Mouse (Mus musculus): ENCODE measurements around the gene Aspa.
A peak's percentile ranks its signal among the peaks of the same experiment; 100 is the strongest.
"Not testable (repeated sequence)": the region's sequence is repeated elsewhere in the genome, so short reads cannot be mapped to it uniquely, and the experiment has no call there.

The Aspa gene

GRCm38 (mm10) chr11:73329442-73329841 lies at the start of gene Aspa, which contains the start of the genes Gm49340 and Spata22:
TSS of gene Aspa (minus strand) at chr11:73329596.
TSS of gene Gm49340 (plus strand) at chr11:73329741.
TSS of gene Spata22 (plus strand) at chr11:73329741.
- DNase-seq (ENCODE audit: low read depth, low spot score) = no peak

DNA sequence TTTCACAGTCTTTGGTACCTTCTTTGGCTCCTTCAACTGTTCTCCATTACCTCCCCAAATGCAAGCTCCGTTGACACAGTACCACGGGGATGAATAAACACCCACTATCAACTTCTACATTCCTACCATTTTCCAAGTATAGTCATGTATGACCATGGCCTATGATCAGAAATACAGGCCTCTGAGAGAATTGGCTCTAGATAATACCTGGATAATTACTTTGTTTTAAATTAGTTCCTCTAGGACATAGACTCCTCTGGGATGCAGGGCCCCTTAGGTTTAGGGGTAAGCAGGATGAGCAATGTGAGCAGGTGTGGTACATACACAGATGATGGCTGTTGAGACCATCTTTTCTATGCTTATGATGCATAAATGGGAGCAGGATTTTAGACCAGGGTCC lies 41.5 kb upstream of the Aspa start, which contains the start of gene Olfr376:
TSS of gene Olfr376 (plus strand) at position 301 of the 400 bp plus-strand sequence.
- no peak for DNase-seq (ENCODE audit: low read depth, low spot score)

DNA sequence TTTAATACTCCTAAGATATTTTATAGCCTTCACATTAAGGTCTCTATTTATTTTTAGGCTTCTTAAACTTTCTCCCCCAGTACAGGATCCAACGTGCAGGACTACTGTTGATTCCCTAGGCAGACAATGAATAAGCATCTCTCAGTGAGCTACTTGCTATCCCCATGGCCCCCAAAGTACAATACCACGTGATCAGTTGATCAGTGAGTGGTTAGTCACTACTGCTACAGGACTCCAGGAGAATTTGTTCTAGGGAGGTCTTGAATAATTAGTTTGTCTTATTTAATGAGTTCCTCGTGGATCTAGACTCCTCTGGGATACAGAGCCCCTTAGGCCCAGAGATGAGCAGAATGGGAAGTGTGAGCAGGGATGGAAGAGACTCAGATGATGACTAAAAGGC lies 21.1 kb upstream of the Aspa start, which contains the start of gene Olfr20:
TSS of gene Olfr20 (plus strand) at position 301 of the 400 bp plus-strand sequence.
- no peak for DNase-seq (ENCODE audit: low read depth, low spot score)

DNA sequence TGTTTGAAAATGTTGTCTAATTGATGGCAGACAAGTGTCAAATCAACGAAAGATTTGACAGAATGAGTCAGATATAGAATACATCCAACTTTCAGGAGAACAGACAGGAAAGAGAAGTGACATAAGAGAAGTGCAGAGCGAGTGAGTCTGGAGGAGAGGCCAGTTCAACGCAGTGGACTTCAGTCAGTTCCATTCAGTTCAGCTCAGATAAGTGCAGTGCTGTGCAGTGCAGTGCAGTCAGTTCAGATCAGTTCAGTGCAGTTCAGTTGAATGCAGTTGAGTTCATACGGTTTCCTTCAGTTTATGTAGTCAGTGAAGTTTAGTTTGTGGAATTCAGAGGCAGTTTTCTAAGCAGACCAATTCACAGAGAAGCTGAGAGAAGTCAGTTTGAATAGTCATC lies 7.5 kb upstream of the Aspa start:
- DNase-seq (ENCODE audit: low read depth, low spot score) = no peak

DNA sequence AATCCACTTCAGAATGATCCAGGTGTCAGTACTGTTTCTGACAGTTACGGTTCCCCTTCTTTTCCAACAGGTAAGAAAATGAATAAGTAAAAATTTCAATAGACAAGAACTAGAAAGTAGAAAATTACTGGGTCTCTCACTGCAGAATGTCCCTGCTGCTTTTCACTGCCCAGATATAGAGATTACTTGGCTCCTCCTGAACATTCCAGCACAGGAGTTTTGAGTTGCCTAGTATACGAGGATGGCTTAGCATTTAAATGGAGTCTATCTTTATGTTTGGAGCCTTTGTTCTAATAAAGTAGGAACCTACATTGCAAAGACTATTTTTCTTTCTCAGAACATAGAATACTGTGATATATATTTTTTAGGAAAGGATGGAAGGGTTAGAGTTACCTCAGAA lies 4.0 kb upstream of the Aspa start:
- DNase-seq (ENCODE audit: low read depth, low spot score) = no peak

- no peak for DNase-seq (ENCODE audit: low read depth, low spot score)
Observed at GRCm38 (mm10) chr11:73327361-73327760, 2.0 kb downstream of the Aspa start.

DNA sequence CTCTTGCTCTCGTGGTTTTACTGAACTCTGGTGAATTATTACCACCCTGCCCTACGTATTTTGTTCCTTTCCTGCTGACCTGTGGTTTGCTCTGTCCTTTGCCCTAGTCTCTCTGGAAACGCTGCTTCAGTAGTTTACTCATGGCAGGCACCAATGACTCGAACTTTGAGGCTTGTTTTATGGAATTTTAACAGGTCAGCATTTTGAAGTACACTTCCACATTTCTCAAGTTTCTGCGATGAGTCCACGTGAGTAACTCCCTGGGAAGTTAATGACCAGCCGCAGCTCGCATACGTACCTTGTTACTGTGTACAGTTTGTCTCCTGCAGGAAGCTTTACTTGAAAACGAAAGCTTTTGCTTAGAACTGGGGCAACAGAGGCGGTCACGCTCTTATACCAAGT lies 2.9 kb downstream of the Aspa start:
- no peak for DNase-seq (ENCODE audit: low read depth, low spot score)

GRCm38 (mm10) chr11:73323906-73324830 lies 5.2 kb downstream of the Aspa start:
- peak; percentile 16 for DNase-seq (ENCODE audit: low read depth, low spot score)

- not testable (repeated sequence) for DNase-seq (ENCODE audit: low read depth, low spot score)
Observed at GRCm38 (mm10) chr11:73321064-73321463, 8.3 kb downstream of the Aspa start.

DNA sequence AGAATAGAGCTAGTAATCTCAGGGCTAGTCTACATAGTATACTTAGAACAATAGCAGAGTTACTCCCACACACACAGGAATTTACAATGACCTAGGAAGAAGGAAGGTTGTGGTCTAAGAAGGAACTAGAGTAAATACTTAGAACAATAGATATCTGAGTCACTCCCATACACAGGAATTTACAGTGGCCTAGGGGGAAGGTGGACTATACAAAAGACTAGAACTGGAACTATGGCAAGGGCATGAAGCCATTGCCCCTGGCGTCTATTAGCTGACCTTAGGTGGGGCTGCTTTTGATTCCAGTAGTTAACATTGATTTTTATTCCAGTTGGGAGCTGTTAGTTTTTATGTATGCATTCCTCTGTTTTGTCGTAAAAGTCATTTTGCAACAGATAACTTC lies 10.8 kb downstream of the Aspa start:
- DNase-seq (ENCODE audit: low read depth, low spot score) = not testable (repeated sequence)

GRCm38 (mm10) chr11:73315961-73316360 lies 13.4 kb downstream of the Aspa start:
- DNase-seq (ENCODE audit: low read depth, low spot score) = no peak

GRCm38 (mm10) chr11:73303123-73303522 lies 26.3 kb downstream of the Aspa start:
- no peak for DNase-seq (ENCODE audit: low read depth, low spot score)

- no peak for DNase-seq (ENCODE audit: low read depth, low spot score)
Observed at GRCm38 (mm10) chr11:73289621-73290020, 39.8 kb downstream of the Aspa start.

- DNase-seq (ENCODE audit: low read depth, low spot score) = no peak
Observed at GRCm38 (mm10) chr11:73284351-73284750, 45.0 kb downstream of the Aspa start.

- DNase-seq (ENCODE audit: low read depth, low spot score) = no peak
Observed at GRCm38 (mm10) chr11:73283926-73284325, 45.5 kb downstream of the Aspa start.

- DNase-seq (ENCODE audit: low read depth, low spot score) = no peak
Observed at GRCm38 (mm10) chr11:73283369-73283768, 46.0 kb downstream of the Aspa start.

- DNase-seq (ENCODE audit: low read depth, low spot score) = peak; percentile 37
Observed at GRCm38 (mm10) chr11:73281528-73282027, 47.8 kb downstream of the Aspa start.

- DNase-seq (ENCODE audit: low read depth, low spot score) = no peak
Observed at GRCm38 (mm10) chr11:73280710-73281109, 48.7 kb downstream of the Aspa start.

GRCm38 (mm10) chr11:73274821-73275220 lies 54.6 kb downstream of the Aspa start:
- DNase-seq (ENCODE audit: low read depth, low spot score) = no peak

DNA sequence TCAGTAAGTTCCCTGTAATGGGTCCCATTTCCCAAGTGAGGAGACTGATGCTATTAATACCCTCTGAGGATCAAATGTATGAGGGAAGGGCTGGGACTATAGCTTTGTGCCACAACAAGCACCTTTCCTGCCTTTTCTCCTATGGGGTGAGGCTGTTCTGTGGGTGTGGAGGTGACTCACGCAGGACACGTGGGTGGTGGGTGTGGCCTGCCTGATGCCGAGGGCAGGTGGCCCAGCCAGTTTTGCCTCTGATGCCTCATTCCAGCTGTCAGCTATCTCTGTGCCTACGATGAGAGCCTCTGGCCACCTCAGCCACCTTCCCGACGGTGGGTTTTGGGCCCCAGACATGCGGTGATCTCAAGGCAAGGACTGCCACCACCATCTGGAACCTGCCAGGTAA lies 62.1 kb downstream of the Aspa start, which contains the start of gene Trpv3:
TSS of gene Trpv3 (plus strand) at position 122 of the 400 bp plus-strand sequence.
- no peak for DNase-seq (ENCODE audit: low read depth, low spot score)

DNA sequence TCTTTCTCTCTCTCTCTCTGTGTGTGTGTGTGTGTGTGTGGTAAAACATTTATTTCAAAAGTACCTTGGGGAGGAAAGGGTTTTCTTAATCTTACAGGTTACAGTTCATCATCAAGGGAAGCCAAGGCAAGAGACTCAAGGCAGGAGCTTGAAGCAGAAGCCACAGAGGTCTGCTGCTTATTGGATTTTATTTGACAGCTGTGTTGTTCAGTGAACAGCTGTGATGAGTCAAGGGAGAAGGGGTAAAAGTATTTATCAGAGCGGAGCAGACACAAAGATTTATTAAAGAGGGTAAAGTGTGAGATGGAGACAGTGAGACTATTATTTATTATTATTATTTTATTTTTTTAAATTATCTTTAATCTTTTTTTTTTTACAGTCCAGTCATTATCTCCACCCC lies 68.0 kb downstream of the Aspa start:
- no peak for DNase-seq (ENCODE audit: low read depth, low spot score)

- no peak for DNase-seq (ENCODE audit: low read depth, low spot score)
Observed at GRCm38 (mm10) chr11:73260457-73260856, 68.9 kb downstream of the Aspa start.

- no peak for DNase-seq (ENCODE audit: low read depth, low spot score)
Observed at GRCm38 (mm10) chr11:73258664-73259063, 70.7 kb downstream of the Aspa start.

Measured in A20 (cell line).